Mouse (Mus musculus) limb, embryonic 11.5 days (tissue): Measurements from ENCODE around the gene Rab4a. TPM values are rescaled to one million over a fixed set of nuclear protein-coding genes. Genes with fewer than 3 reads are reported as not detected.

Experiments
- ATAC-seq: fragments of 200-750 bp; cut with Nextera tagmentation; 2 replicates; pipeline ENCODE4 v1.8.0; 2017; ENCODE audit warnings: low read depth; ENCODE audit not compliant: insufficient number of reproducible peaks, low FRiP score, low TSS enrichment
- DNase-seq: peaks from one replicate; pipeline ENCODE4 v3.0.0-alpha.2; 2015; ENCODE audit warnings: low spot score
- H3K27ac ChIP-seq: fragments of 300-500 bp; sonication (generic); replicated peaks from 2 replicates; pipeline ENCODE4 v1.5.1; 2014; ENCODE audit warnings: low read depth, mild to moderate bottlenecking, low read length
- H3K27me3 ChIP-seq: fragments of 300-500 bp; sonication (generic); 2 replicates; pipeline ENCODE4 v1.6.1; 2014; ENCODE audit warnings: mild to moderate bottlenecking, low read length, mixed read lengths; ENCODE audit not compliant: control insufficient read depth, insufficient read depth
- H3K36me3 ChIP-seq: fragments of 300-500 bp; sonication (generic); 2 replicates; pipeline ENCODE4 v1.6.1; 2014; ENCODE audit warnings: mild to moderate bottlenecking, low read length, moderate library complexity, mixed read lengths; ENCODE audit not compliant: control insufficient read depth, insufficient read depth
- H3K4me1 ChIP-seq: fragments of 300-500 bp; sonication (generic); 2 replicates; pipeline ENCODE4 v1.6.1; 2014; ENCODE audit warnings: low read length, mixed read lengths; ENCODE audit not compliant: control insufficient read depth, insufficient read depth
- H3K4me2 ChIP-seq: fragments of 300-500 bp; sonication (generic); 2 replicates; pipeline ENCODE4 v1.6.1; 2014; ENCODE audit warnings: low read depth, mild to moderate bottlenecking, moderate library complexity; ENCODE audit not compliant: severe bottlenecking
- H3K4me3 ChIP-seq: fragments of 300-500 bp; sonication (generic); 2 replicates; pipeline ENCODE4 v1.5.1; 2014; ENCODE audit warnings: low read depth, low read length
- H3K9ac ChIP-seq: fragments of 300-500 bp; sonication (generic); 2 replicates; pipeline ENCODE4 v1.6.1; 2014; ENCODE audit warnings: mild to moderate bottlenecking, low read length
- H3K9me3 ChIP-seq: fragments of 300-500 bp; sonication (generic); 2 replicates; pipeline ENCODE4 v1.6.1; 2016; ENCODE audit warnings: low read length; ENCODE audit not compliant: control insufficient read depth
- WGBS: fragments of 180-500 bp; shearing (Covaris S2); extraction: QIAGEN DNeasy Blood & Tissue Kit; methylation state at CpG from one replicate; pipeline ENCODE4 v1.1.7; 2014; 5-methylcytosine and 5-hydroxymethylcytosine counted together
- polyA plus RNA-seq: library from polyadenylated mRNA; unstranded; fragments of >200 nt; fragmentation: Nextera tagmentation; extraction: Ambion mirVana; gene quantifications from 2 replicates; pipeline ENCODE4 v1.2.1, GENCODE M21; 2014

Rab4a gene
- 54.6 and 54.8 TPM in 2 replicates for polyA plus RNA-seq

DNA sequence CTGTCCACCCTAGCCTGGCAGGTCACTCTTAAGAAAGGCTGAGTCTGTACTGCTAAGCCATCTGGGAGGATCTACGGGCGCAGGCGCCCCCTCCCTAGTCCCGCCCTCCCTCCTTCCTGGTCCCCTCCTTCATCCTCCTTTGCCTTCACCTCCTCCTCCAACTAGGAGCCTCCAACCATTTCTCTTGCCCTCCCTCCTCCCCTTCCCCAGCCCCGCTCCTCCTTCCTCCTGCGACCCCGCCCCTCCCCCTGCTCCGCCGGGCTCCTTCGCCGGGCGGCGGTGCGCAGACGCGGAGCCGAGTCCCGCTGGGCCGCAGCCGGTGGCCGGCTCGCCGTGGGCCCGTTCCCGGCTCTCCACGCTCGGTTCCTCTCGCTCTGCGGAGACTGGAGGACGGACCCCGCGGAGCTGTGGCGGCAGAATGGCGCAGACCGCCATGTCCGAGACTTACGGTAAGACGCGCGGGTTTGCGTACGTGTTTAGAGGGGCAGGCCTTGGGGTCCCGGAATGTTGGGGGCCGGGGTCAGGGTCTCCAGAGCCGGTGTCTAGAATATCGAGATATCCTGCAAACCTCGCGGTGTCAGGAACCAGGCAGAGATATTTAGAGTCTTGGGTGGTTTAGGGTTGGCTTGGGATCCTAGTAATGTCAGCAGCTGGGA is at the start of gene Rab4a:
Rab4a (plus strand) TSS at position 268 of the 656 bp plus-strand sequence.
- peak within 1 kb of the TSS; percentile 32 for H3K27ac ChIP-seq
- peak within 1 kb of the TSS; percentile 68 for H3K9ac ChIP-seq
- WGBS: under 1% methylated on average over 47 of the region's 48 CpGs
- ATAC-seq: peak; percentile 92
- no peaks in the 10 kb centered on the region for H3K36me3 ChIP-seq
- H3K27me3 ChIP-seq: no peaks in the 10 kb centered on the region
- H3K9me3 ChIP-seq: no peaks in the 10 kb centered on the region
- H3K4me1 ChIP-seq: peaks cover 19% of the 10 kb centered on the region
- H3K4me3 ChIP-seq: peak within 1 kb of the TSS; percentile 54
- peak; percentile 91 for DNase-seq
- H3K4me2 ChIP-seq: peak within 1 kb of the TSS; percentile 73

DNA sequence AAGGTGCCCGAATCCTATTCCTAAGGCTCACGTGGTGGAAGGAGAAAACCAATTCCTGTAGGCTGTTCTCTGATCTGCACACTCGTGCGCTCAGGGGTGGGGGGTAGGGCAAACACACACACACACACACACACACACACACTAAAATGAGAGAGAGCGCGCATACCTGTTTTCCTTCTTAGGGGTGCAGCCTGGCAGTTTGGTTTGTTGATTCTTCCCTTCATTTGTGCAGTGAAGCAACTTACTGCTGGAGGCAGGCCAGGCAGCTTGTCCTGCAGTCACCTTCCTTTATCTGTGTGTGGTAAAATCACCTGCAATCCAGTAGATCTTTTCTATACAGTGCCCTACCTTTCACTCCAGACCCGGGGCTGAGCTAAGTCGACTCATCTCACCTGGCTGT is 48.9 kb upstream of the Rab4a start:
- H3K9me3 ChIP-seq: no peaks in the 10 kb centered on the region
- H3K4me3 ChIP-seq: no peak overlapping the region
- 85% methylated on average over 8 of the region's 8 CpGs for WGBS
- no peaks in the 10 kb centered on the region for H3K36me3 ChIP-seq
- peaks cover 23% of the 10 kb centered on the region for H3K4me1 ChIP-seq
- ATAC-seq: no peak
- no peak overlapping the region for H3K4me2 ChIP-seq
- H3K27me3 ChIP-seq: no peaks in the 10 kb centered on the region
- no peak for DNase-seq
- no peak overlapping the region for H3K9ac ChIP-seq
- H3K27ac ChIP-seq: no peak overlapping the region

DNA sequence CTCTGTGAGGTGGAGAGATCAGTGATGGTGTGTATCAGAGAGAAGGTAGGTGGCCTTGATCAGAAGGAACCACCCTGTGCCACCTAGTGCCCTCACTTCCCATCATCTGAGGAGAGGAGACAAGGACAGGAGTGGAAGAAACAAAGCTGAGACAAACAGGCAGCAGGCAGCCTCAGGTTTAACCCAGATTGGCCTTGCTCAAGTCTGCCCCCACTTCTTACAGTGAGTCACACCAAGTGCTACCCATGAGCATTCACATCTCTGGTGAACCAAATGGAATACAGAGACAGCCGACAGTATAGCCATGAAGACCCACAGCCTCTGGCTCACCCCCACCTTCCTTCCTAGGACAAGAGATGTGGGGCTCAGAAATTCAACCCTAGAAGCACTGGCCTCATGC is 46.9 kb upstream of the Rab4a start:
- H3K9ac ChIP-seq: no peak overlapping the region
- H3K9me3 ChIP-seq: no peaks in the 10 kb centered on the region
- no peak overlapping the region for H3K27ac ChIP-seq
- H3K27me3 ChIP-seq: no peaks in the 10 kb centered on the region
- no peak overlapping the region for H3K4me3 ChIP-seq
- no peak overlapping the region for H3K4me2 ChIP-seq
- DNase-seq (no peak), ATAC-seq (no peak)
- peaks cover 11% of the 10 kb centered on the region for H3K4me1 ChIP-seq
- 71% methylated on average over 1 of the region's 1 CpGs for WGBS
- H3K36me3 ChIP-seq: no peaks in the 10 kb centered on the region

DNA sequence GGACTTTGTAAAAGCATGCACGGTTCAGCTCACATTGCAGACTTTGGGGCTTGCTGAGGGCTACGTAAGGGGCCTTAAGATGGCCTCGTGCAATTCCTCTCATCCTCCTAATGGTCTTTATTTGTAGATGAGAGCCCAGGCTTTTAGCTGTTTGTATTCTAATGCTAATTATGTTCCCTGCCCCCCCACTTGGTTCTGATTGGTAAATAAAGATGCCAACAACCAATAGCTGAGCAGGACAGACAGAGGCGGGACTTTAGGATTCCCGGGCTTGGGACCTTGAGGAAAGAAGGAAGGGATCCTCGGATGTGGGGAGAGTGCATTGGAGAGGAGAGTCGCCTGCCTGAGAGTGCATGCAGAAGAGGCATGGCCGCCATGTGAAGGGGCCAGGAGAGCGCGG is 45.9 kb upstream of the Rab4a start:
- no peaks in the 10 kb centered on the region for H3K36me3 ChIP-seq
- no peak for ATAC-seq
- H3K9me3 ChIP-seq: no peaks in the 10 kb centered on the region
- H3K4me1 ChIP-seq: peaks cover 10% of the 10 kb centered on the region
- peak; percentile 73 for DNase-seq
- 0 out of 2 replicates have a peak overlapping the region, but pooled peaks have one; percentile 5 for H3K4me3 ChIP-seq
- H3K4me2 ChIP-seq: peak overlapping the region; percentile 22; the same call in 1 of the 2 replicates
- no peaks in the 10 kb centered on the region for H3K27me3 ChIP-seq
- 6% methylated on average over 10 of the region's 10 CpGs for WGBS
- H3K27ac ChIP-seq: no peak overlapping the region
- H3K9ac ChIP-seq: no peak overlapping the region

DNA sequence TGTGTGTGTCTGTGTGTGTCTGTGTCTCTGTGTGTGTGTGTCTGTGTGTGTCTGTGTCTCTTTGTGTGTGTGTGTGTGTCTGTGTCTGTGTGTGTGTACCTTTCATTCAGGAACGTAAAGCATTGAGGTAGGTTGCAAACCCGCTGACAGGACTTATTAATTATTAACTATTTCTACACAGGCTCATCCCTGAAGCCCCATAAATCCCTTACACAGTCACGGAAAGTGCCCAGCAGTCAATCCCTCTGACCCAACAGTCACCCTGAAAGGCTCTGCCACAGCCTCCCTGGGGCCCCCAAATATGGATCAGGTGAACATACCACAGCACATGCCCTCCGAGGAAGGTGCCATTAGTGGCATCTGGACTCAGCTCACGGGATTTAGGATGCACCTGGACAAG is 45.2 kb upstream of the Rab4a start:
- Histone ChIP-seq H3K27me3 (no peaks in the 10 kb centered on the region), H3K9ac (no peak overlapping the region), H3K4me1 (peaks cover 10% of the 10 kb centered on the region), H3K4me3 (no peak overlapping the region), H3K4me2 (no peak overlapping the region; the same call in 1 of the 2 replicates), H3K9me3 (no peaks in the 10 kb centered on the region), H3K36me3 (no peaks in the 10 kb centered on the region), H3K27ac (no peak overlapping the region)
- no peak for DNase-seq
- ATAC-seq: no peak
- WGBS: 53% methylated on average over 5 of the region's 5 CpGs

DNA sequence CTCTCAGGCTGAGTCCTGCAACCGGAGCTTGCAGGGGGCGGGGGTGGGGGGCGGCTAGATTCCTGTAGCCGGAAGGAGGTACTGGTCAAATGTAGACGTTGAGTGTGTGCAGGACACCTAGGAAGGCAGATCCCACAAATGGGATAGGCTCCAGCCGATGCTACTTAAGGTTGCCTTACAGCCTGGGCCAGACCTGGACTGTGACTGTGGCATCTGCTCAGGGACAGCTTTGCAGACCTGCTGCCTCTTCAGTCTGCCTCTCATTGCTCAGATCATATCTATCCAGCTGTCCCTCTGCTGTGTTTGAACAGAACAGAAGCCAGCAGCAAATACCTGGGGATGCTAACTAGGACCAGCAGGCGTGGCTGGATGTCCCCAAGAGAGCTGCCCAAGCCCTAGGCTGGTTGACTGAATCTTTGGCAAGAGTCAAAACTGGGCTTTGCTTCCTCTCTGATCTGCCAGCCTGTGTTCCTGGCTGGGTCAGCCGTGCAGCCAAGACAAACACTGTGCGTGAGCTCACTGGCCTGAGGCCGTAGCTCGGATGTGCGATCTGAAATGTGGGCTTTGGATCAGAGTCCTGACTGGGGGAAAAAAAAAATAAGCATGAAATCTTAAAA is 44.4 kb upstream of the Rab4a start:
- no peaks in the 10 kb centered on the region for H3K9me3 ChIP-seq
- no peaks in the 10 kb centered on the region for H3K27me3 ChIP-seq
- H3K36me3 ChIP-seq: no peaks in the 10 kb centered on the region
- H3K4me3 ChIP-seq: no peak overlapping the region
- peaks cover 10% of the 10 kb centered on the region for H3K4me1 ChIP-seq
- 41% methylated on average over 12 of the region's 12 CpGs for WGBS
- H3K4me2 ChIP-seq: no peak overlapping the region
- H3K27ac ChIP-seq: no peak overlapping the region
- no peak for DNase-seq
- no peak for ATAC-seq
- H3K9ac ChIP-seq: peak overlapping the region; percentile 30; the same call in 1 of the 2 replicates

DNA sequence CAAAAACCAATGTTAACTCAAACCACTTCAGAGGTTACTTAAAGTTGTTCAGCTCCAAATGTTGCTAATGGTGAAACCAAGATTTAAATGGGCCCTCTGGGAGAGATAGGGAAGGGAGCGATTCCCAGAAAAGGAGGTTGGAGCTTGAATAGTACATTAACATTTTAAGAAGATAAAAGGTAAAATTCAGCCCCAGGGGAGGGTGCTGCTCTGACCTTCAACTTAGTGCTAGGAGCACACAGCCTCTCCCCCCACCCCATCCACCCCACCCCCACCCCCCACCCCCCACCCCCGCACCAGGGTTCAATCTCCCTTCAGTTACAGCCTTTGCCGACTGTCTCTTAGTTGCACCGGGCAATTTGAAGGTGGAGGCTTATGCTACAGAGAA is 43.9 kb upstream of the Rab4a start:
- no peak overlapping the region for H3K4me3 ChIP-seq
- H3K4me2 ChIP-seq: no peak overlapping the region
- H3K9me3 ChIP-seq: no peaks in the 10 kb centered on the region
- no peaks in the 10 kb centered on the region for H3K36me3 ChIP-seq
- H3K9ac ChIP-seq: no peak overlapping the region
- H3K27ac ChIP-seq: no peak overlapping the region
- peaks cover 10% of the 10 kb centered on the region for H3K4me1 ChIP-seq
- H3K27me3 ChIP-seq: no peaks in the 10 kb centered on the region
- ATAC-seq: no peak
- DNase-seq: no peak
- 25% methylated on average over 4 of the region's 4 CpGs for WGBS

DNA sequence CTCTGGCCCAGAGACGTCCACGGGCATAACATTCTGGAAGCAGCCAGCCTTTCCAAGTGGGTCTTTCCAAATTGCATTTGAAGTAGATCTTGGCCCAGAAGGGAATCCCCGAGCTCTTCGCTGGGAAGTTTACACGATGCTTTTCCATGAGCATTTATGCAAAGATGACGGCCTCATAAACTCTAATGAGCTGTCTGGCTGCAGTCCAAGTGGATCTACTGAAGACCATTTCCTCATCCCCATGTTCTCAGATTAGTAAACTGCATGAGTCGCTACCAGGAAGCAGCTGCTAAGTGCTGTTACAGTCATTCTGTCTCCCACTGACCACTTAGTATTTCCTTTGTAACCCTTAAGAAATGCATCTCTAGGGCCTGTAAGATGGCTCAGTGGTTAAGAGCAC is 42.4 kb upstream of the Rab4a start:
- Histone ChIP-seq H3K9me3 (no peaks in the 10 kb centered on the region), H3K4me1 (peaks cover 10% of the 10 kb centered on the region), H3K27ac (no peak overlapping the region), H3K4me3 (no peak overlapping the region), H3K27me3 (no peaks in the 10 kb centered on the region), H3K36me3 (no peaks in the 10 kb centered on the region), H3K4me2 (no peak overlapping the region), H3K9ac (no peak overlapping the region)
- no peak for ATAC-seq
- DNase-seq: no peak
- WGBS: 70% methylated on average over 7 of the region's 7 CpGs
